Mouse (Mus musculus) liver, postnatal 0 days (tissue): Measurements from ENCODE around the gene Lyrm4.

Experiments used
- CTCF ChIP-seq: sonication (generic); IDR thresholded peaks from 2 replicates; pipeline ENCODE4 v1.5.1; 2016; ENCODE audit warnings: antibody characterized with exemption, low read depth
- EP300 ChIP-seq: IDR thresholded peaks from 2 replicates; pipeline ENCODE4 v1.6.1; 2016; ENCODE audit warnings: antibody characterized with exemption, low read depth, mild to moderate bottlenecking

DNA sequence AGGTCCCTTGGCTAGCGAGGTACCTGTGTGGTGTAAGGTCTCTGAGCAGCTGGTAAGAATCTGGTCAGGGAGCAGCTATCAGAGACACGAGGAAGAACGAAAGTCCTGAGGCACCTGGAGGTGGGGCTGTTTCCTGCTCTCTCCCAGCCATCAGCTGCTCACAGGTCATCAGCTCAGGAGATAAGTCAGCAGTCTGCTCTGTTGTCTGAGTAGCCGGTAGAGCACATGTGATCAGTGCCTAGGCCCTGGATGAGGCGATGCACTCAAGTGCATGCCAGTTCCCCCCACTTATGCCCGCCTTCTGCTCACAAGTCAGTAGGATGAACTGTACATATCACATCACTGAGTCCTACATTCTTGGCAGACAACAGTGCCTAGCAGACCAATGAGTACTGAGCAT lies 134.3 kb downstream of the Lyrm4 start:
- TF ChIP-seq CTCF (no peak), EP300 (no peak)
